Mouse (Mus musculus) cortical plate, adult 2 months (tissue): ENCODE measurements at regions not wholly inside any gene's neighbourhood (a gene's known extent, or its start where the extent isn't known, plus 50 kb on each side); places are given as distances from the start of the nearest gene placed in this dataset.

Experiments used
- H3K27ac ChIP-seq: fragments of 200-500 bp; 2 replicates; pipeline ENCODE4 v1.5.1; 2012; ENCODE audit warnings: low read length, control low read depth, inconsistent platforms; ENCODE audit not compliant: insufficient read depth
- H3K4me1 ChIP-seq: fragments of 200-500 bp; 2 replicates; pipeline ENCODE4 v1.6.1; 2011; ENCODE audit warnings: low read length; ENCODE audit not compliant: control insufficient read depth, insufficient read depth
- H3K4me3 ChIP-seq: fragments of 200-500 bp; 2 replicates; pipeline ENCODE4 v1.5.1; 2011; ENCODE audit warnings: mild to moderate bottlenecking, low read length, control low read depth; ENCODE audit not compliant: insufficient read depth
- CTCF ChIP-seq: fragments of 200-500 bp; IDR thresholded peaks from 2 replicates; pipeline ENCODE4 v1.5.1; 2011; ENCODE audit warnings: mild to moderate bottlenecking, control low read depth, low read length; ENCODE audit not compliant: insufficient read depth; ENCODE audit errors: extremely low read depth
- POLR2A ChIP-seq: fragments of 200-500 bp; IDR thresholded peaks from 2 replicates; pipeline ENCODE4 v1.6.1; 2011; ENCODE audit warnings: mild to moderate bottlenecking, low read length, control low read depth; ENCODE audit not compliant: insufficient read depth; ENCODE audit errors: extremely low read depth

DNA sequence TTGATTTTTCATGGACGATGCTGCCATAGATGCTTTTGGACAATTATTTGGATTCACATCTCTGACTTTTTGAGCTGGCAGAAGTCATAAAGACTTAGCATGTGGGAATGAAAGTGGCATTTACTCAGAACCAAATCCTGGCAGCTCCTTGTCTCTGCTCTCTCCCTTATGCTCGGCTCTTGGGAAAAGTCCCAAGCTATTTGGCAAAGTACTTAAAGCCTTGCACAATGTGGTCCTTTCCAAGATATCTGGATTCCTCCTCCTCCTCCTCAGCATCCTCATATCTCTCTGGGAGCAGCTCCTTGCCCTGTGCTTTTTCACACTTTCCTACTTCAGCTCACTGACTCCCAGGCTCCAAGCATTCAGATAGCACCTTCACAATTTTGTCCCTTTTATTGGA is 1995.7 kb upstream of the Lrrc6 start:
- TF ChIP-seq POLR2A (no peak), CTCF (no peak)
- Histone ChIP-seq H3K4me3 (no peak overlapping the region), H3K27ac (no peak overlapping the region), H3K4me1 (peaks cover 3% of the 10 kb centered on the region; the same call in 1 of the 2 replicates)

DNA sequence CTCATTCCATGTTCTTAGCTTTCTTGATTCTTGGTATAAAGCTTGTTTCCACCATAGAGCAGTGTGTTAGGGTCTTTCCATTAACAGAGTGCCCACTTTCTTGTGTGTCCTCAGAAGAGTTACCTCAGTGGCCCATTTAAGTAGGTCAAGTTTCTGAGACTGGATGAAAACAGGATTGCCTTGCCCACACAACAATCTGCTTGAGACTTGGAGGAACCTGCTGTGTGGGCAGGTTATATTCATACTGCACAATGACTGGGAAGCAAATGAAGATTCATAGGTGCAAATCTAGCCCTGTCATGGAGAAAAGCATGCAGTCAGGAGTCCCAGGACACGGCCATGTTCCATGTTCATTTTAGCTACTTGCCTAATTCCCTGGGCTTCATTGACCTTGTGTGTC is 1984.1 kb upstream of the Lrrc6 start:
- H3K27ac ChIP-seq = peak overlapping the region; percentile 81
- no peak overlapping the region for H3K4me3 ChIP-seq
- H3K4me1 ChIP-seq = peaks cover 2% of the 10 kb centered on the region; the same call in 1 of the 2 replicates
- TF ChIP-seq CTCF (no peak), POLR2A (no peak)

DNA sequence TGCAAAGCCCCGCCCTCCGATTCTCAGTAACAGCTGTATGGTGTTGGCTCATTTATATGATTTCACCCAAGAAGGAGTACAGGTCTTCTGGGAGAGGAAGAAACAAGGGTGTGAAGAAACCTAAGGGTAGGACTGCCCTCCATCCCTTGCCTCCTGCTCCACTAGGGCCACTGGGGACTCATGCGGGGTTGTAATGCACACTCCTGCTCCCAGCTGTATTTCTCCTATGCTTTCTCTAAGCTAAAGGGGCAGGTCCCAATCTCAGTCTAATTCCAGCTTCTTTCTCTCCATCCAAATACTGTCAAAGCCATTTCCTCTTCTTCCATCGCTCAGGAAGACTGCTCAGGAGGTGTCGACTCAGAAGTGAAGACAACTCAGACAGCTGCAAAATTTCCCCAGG is 1977.0 kb upstream of the Lrrc6 start:
- Histone ChIP-seq H3K4me3 (no peak overlapping the region), H3K27ac (no peak overlapping the region), H3K4me1 (no peaks in the 10 kb centered on the region)
- TF ChIP-seq CTCF (no peak), POLR2A (no peak)

DNA sequence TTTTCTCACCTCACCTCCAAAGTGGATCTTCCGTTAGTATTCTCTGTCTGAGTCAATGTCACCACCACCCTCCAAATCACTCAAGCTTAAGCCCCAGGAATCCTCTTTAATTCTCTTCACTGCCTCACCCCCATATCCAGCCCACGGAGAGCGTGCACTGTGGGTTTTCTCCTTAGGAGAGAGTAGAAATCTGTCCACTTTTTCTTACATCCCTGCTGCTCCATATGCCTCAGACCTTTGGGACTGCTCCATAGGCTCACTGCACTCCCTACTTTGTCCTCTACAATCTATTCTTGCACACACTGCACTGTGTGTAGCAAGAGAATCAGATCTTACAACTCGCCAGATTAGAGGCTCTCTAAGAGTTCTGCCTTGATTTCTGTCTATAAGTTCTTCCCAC is 1971.2 kb upstream of the Lrrc6 start:
- Histone ChIP-seq H3K4me1 (peaks cover 3% of the 10 kb centered on the region; the same call in 1 of the 2 replicates), H3K27ac (no peak overlapping the region), H3K4me3 (no peak overlapping the region)
- no peak for TF ChIP-seq POLR2A
- TF ChIP-seq CTCF = no peak

DNA sequence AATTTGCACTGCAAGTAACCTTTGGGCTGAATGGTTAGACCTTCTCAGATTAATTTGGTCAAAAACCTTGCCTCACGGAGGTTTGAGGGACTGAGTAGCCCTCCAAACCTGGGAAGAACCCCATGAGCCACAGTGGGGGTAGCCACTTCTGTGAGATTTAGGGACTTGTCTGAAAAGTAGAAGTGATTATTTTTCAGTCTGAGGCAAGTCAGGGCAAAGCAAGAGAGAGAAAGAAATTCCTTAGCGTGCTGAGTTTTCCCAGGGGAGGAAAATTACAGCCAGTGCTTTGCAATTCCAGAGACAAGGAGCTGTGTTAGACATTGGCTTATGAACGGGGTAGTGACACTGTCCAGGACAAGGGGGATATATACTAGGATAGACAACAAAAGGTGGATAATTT is 1962.1 kb upstream of the Lrrc6 start:
- H3K4me3 ChIP-seq = no peak overlapping the region
- no peaks in the 10 kb centered on the region; the same call in 1 of the 2 replicates for H3K4me1 ChIP-seq
- no peak overlapping the region for H3K27ac ChIP-seq
- TF ChIP-seq POLR2A (no peak), CTCF (no peak)

DNA sequence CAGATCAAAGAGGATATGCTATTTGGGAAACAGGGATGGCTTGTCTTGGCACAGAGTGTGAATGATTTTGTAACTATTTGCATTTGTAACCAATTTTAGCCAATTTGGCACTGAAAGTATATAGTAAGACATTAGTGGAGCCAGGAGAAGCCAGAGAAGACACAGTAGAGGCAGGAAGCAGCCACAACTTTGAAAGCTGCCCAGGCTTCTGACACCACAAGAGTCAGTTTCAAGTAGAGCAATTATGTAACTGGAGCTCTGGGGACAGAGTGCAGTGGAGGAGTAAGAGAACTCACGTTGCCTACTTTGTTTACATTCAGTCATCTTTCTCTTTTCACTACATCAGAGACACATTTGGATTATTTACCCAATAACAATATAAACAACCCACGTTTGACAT is 1956.5 kb upstream of the Lrrc6 start:
- Histone ChIP-seq H3K4me1 (no peaks in the 10 kb centered on the region; the same call in 1 of the 2 replicates), H3K27ac (no peak overlapping the region), H3K4me3 (no peak overlapping the region)
- no peak for TF ChIP-seq CTCF
- TF ChIP-seq POLR2A = no peak

DNA sequence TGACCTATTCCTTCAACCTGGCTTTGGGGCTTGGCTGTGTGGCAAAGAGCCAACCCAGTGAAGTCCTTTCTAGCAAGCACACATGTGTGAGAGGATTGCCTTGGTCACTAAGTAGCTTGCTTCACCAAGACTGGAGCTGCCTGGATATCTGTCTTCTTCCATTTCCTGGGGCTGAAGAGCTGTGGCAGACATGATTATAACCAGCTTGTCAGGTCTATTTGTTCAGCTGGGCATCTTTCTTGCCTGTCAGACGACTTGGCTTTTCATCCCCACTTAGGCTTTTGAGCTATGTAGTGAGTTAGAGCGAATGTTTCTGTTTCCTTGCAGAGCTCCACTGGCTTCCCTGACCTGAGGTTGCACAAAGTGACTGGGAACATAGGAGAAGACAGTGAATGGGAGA is 1951.3 kb upstream of the Lrrc6 start:
- H3K4me1 ChIP-seq = no peaks in the 10 kb centered on the region
- H3K4me3 ChIP-seq = no peak overlapping the region
- TF ChIP-seq POLR2A (no peak), CTCF (no peak)
- H3K27ac ChIP-seq = no peak overlapping the region

DNA sequence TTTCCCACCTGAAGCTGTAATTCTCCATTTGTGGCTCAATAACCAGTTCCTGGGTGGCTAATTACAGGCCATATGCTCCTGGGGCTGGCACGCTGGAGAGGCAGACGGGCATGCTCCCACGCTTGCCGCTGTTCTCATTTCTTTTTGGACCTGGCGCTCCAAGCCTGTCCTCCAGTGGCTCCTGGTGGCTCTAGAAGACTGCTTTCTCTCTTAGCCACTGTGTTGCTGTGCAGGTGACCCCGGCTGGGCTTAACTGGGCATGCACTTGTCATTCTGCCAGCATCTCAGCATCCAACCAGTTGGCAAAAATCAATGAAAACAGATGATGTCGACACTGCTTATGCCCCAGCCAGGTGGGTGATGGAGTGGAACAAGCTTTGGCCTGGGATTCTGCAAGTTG is 1944.6 kb upstream of the Lrrc6 start:
- Histone ChIP-seq H3K4me1 (peaks cover 2% of the 10 kb centered on the region; the same call in 1 of the 2 replicates), H3K4me3 (no peak overlapping the region), H3K27ac (0 out of 2 replicates have a peak overlapping the region, but pooled peaks have one; percentile 2)
- TF ChIP-seq CTCF = no peak
- TF ChIP-seq POLR2A = no peak

DNA sequence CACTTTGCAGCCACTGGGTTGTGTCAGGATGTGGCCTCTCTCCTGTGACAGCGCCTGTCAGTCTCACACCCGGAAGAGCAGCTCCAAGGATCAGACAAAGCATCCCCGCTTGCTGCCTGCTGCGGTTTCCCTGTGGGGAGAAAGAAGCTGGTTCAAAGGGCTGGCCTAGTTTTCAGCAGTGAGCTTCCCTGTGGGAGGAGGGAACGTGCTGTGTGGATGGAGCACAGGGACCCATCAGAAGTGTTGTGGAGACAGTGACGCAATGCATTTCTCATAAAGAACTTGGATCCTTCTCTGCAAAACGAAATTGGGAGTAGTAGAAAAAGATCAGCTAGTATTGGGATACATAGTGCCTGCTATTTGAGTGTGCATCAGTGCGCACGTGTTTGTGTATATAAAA is 1939.9 kb upstream of the Lrrc6 start:
- Histone ChIP-seq H3K4me3 (no peak overlapping the region), H3K4me1 (peaks cover 4% of the 10 kb centered on the region; the same call in 1 of the 2 replicates), H3K27ac (0 out of 2 replicates have a peak overlapping the region, but pooled peaks have one; percentile 40)
- TF ChIP-seq POLR2A = no peak
- TF ChIP-seq CTCF = no peak

DNA sequence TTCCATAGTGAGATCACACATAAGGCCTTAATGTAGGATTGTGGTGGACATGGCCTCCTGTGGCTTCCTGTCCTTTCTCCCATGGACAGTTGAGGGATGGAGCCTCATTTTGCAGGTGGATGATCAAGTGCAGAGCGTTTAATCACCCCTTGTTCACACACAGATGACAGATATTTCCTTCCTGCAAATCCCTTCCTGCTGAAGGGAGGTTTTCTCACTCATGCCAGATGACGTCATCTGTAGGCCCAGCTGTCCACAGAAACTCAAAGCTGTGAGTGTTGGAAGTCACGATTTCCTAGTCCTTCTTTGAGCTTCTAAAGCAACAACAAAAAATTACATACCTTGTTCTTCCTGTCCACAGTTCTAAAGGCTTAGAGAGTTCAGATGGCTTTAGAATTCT is 1935.3 kb upstream of the Lrrc6 start:
- peaks cover 7% of the 10 kb centered on the region; the same call in 1 of the 2 replicates for H3K4me1 ChIP-seq
- no peak for TF ChIP-seq CTCF
- TF ChIP-seq POLR2A = no peak
- peak overlapping the region; percentile 48; the same call in 1 of the 2 replicates for H3K27ac ChIP-seq
- H3K4me3 ChIP-seq = no peak overlapping the region
